Mouse (Mus musculus) lung, embryonic 14.5 days (tissue): ENCODE results near the gene Cpt1a. TPM values are rescaled to one million over a fixed set of nuclear protein-coding genes. Genes with fewer than 3 reads are reported as not detected.

Experiments
- ATAC-seq: fragments of 200-750 bp; cut with Nextera tagmentation; 2 replicates; pipeline ENCODE4 v1.8.0; 2017; ENCODE audit warnings: mild to moderate bottlenecking, moderate TSS enrichment, moderate library complexity; ENCODE audit not compliant: insufficient read depth
- DNase-seq: peaks from one replicate; pipeline ENCODE4 v3.0.0-alpha.2; 2015
- H3K27ac ChIP-seq: fragments of 300-500 bp; sonication (generic); 2 replicates; pipeline ENCODE4 v1.5.1; 2014; ENCODE audit warnings: low read depth, mild to moderate bottlenecking, moderate library complexity
- H3K27me3 ChIP-seq: fragments of 300-500 bp; sonication (generic); 2 replicates; pipeline ENCODE4 v1.6.1; 2014; ENCODE audit warnings: low read length, control low read depth; ENCODE audit not compliant: insufficient read depth
- H3K36me3 ChIP-seq: fragments of 300-500 bp; sonication (generic); 2 replicates; pipeline ENCODE4 v1.6.1; 2014; ENCODE audit warnings: control low read depth; ENCODE audit not compliant: insufficient read depth
- H3K4me1 ChIP-seq: fragments of 300-500 bp; sonication (generic); 2 replicates; pipeline ENCODE4 v1.6.1; 2014; ENCODE audit warnings: antibody characterized with exemption, control low read depth; ENCODE audit not compliant: insufficient read depth
- H3K4me2 ChIP-seq: fragments of 300-500 bp; sonication (generic); 2 replicates; pipeline ENCODE4 v1.6.1; 2014; ENCODE audit warnings: mild to moderate bottlenecking
- H3K4me3 ChIP-seq: fragments of 300-500 bp; sonication (generic); 2 replicates; pipeline ENCODE4 v1.5.1; 2014; ENCODE audit warnings: low read depth, low read length
- H3K9ac ChIP-seq: fragments of 300-500 bp; sonication (generic); 2 replicates; pipeline ENCODE4 v1.6.1; 2014
- H3K9me3 ChIP-seq: fragments of 300-500 bp; sonication (generic); 2 replicates; pipeline ENCODE4 v1.6.1; 2016; ENCODE audit warnings: low read depth, low read length, control low read depth
- CTCF ChIP-seq: IDR thresholded peaks from 2 replicates; pipeline ENCODE4 v1.5.1; 2016; ENCODE audit warnings: antibody characterized with exemption, low read depth
- WGBS: fragments of 180-500 bp; shearing (Covaris S2); extraction: QIAGEN DNeasy Blood & Tissue Kit; methylation state at CpG from one replicate; pipeline ENCODE4 v1.1.7; 2014; 5-methylcytosine and 5-hydroxymethylcytosine counted together
- polyA plus RNA-seq: library from polyadenylated mRNA; unstranded; fragments of >200 nt; fragmentation: Nextera tagmentation; extraction: Ambion mirVana; gene quantifications from 2 replicates; pipeline ENCODE4 v1.2.1, GENCODE M21; 2014

Gene Cpt1a
- polyA plus RNA-seq, 1 experiment from 2014 or later, result 18.9 TPM

GRCm38 (mm10) chr19:3355096-3355495 is 33.0 kb downstream of the Cpt1a start:
- no peaks in the 10 kb centered on the region for H3K27me3 ChIP-seq
- 73% methylated on average over 5 of the region's 5 CpGs for WGBS
- no peaks in the 10 kb centered on the region for H3K4me1 ChIP-seq
- DNase-seq (peak; percentile 34), ATAC-seq (no peak)
- no peak overlapping the region for H3K4me3 ChIP-seq
- H3K27ac ChIP-seq, result no peak overlapping the region
- no peak overlapping the region for H3K9ac ChIP-seq
- TF ChIP-seq CTCF, result peak; percentile 53
- no peak overlapping the region for H3K4me2 ChIP-seq
- H3K36me3 ChIP-seq, result no peaks in the 10 kb centered on the region
- no peaks in the 10 kb centered on the region for H3K9me3 ChIP-seq

- Histone ChIP-seq H3K36me3 (no peaks in the 10 kb centered on the region), H3K27me3 (no peaks in the 10 kb centered on the region), H3K4me3 (no peak overlapping the region), H3K4me1 (no peaks in the 10 kb centered on the region), H3K9ac (no peak overlapping the region), H3K9me3 (no peaks in the 10 kb centered on the region), H3K4me2 (no peak overlapping the region), H3K27ac (no peak overlapping the region)
- WGBS, result 78% methylated on average over 5 of the region's 5 CpGs
- ATAC-seq (no peak), DNase-seq (no peak)
- no peak for TF ChIP-seq CTCF
These were observed 34.4 kb downstream of the Cpt1a start for GRCm38 (mm10) chr19:3356516-3356915.

- Histone ChIP-seq H3K9ac (no peak overlapping the region), H3K27me3 (no peaks in the 10 kb centered on the region), H3K4me3 (no peak overlapping the region), H3K27ac (no peak overlapping the region), H3K9me3 (no peaks in the 10 kb centered on the region), H3K36me3 (no peaks in the 10 kb centered on the region), H3K4me1 (no peaks in the 10 kb centered on the region), H3K4me2 (no peak overlapping the region)
- WGBS, result 70% methylated on average over 4 of the region's 4 CpGs
- ATAC-seq, result no peak
- no peak for DNase-seq
- TF ChIP-seq CTCF, result 0 out of 2 replicates have a peak, but pooled peaks have one; percentile 19
These were observed 35.5 kb downstream of the Cpt1a start for GRCm38 (mm10) chr19:3357620-3358019.

DNA sequence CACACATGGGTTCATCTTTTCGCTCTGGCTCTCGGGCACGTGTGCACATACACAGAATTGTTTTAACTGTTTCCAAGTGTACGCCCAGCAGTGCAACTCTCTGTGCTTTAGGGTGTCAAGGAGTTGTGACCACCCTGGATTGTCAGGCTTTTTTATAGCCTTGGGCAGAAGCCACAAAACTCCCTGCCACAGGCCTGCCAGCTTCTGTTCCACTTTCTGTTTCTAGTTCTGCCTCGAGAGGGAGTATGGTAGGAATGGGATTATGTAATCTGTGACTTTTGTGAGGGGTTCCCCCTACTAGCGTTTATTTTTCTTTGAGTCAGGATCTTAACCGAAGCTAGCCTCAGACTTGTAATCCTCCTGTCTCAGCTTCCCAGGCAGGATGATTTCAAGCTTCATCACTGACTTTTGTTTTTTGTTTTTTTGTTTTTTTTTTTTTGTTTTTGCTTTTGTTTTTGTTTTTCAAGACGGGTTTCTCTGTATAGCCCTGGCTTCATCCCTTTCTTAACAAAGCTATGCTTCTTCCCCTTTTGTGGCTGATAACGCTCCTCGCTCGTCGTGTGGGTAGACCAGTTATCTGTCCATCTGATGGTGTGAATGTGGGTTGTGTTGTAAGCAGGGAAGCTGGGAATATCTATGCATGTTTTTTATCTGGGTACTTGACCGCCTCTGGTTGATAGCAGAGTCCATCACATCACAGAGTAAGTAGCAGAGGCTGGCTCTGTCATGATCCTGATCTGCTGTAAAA is 37.9 kb downstream of the Cpt1a start:
- no peak for TF ChIP-seq CTCF
- DNase-seq, result no peak
- no peak overlapping the region for H3K9ac ChIP-seq
- H3K4me3 ChIP-seq, result no peak overlapping the region
- no peak for ATAC-seq
- H3K4me1 ChIP-seq, result no peaks in the 10 kb centered on the region
- H3K36me3 ChIP-seq, result 0 out of 2 replicates have a peak, but pooled peaks cover 4% of the 10 kb centered on the region
- H3K4me2 ChIP-seq, result no peak overlapping the region
- H3K27ac ChIP-seq, result no peak overlapping the region
- no peaks in the 10 kb centered on the region for H3K27me3 ChIP-seq
- WGBS, result 78% methylated on average over 13 of the region's 13 CpGs
- H3K9me3 ChIP-seq, result no peaks in the 10 kb centered on the region

- ATAC-seq (no peak), DNase-seq (no peak)
- no peak for TF ChIP-seq CTCF
- H3K36me3 ChIP-seq, result peaks cover 10% of the 10 kb centered on the region; the same call in 1 of the 2 replicates
- H3K9ac ChIP-seq, result no peak overlapping the region
- H3K27me3 ChIP-seq, result no peaks in the 10 kb centered on the region
- H3K4me3 ChIP-seq, result no peak overlapping the region
- WGBS, result 86% methylated on average over 4 of the region's 4 CpGs
- H3K9me3 ChIP-seq, result no peaks in the 10 kb centered on the region
- no peak overlapping the region for H3K4me2 ChIP-seq
- no peaks in the 10 kb centered on the region for H3K4me1 ChIP-seq
- no peak overlapping the region for H3K27ac ChIP-seq
These were observed 41.4 kb downstream of the Cpt1a start for GRCm38 (mm10) chr19:3363510-3363909.

GRCm38 (mm10) chr19:3365089-3365488 is 43.0 kb downstream of the Cpt1a start:
- 0 out of 2 replicates have a peak, but pooled peaks have one; percentile 7 for TF ChIP-seq CTCF
- Histone ChIP-seq H3K27ac (no peak overlapping the region), H3K4me1 (no peaks in the 10 kb centered on the region), H3K4me3 (no peak overlapping the region), H3K27me3 (no peaks in the 10 kb centered on the region), H3K9me3 (no peaks in the 10 kb centered on the region), H3K36me3 (peaks cover 16% of the 10 kb centered on the region; the same call in 1 of the 2 replicates), H3K4me2 (no peak overlapping the region), H3K9ac (no peak overlapping the region)
- WGBS, result 89% methylated on average over 3 of the region's 3 CpGs
- ATAC-seq (no peak), DNase-seq (no peak)

DNA sequence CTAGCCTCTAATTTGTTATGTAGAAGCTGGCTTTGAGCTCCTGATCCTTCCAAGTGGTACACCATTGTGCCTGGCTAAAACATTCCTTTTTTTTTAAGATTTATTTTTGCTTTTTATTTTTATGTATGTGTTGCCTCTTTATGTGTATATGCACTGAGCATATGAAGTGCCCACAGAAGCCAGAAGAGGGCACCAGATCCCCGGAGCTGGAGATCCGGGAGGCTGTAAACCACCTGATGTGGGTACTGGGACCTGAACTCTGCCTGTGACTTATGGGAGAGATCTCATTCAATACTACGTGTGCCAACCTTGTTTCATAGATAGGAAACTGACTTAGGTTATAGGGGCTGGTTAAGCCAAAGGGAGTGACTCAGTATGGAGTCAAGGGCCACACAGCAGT is 46.1 kb downstream of the Cpt1a start:
- Histone ChIP-seq H3K4me1 (no peaks in the 10 kb centered on the region), H3K4me2 (no peak overlapping the region), H3K36me3 (peaks cover 25% of the 10 kb centered on the region; the same call in 1 of the 2 replicates), H3K4me3 (no peak overlapping the region), H3K9ac (no peak overlapping the region), H3K27ac (no peak overlapping the region), H3K27me3 (no peaks in the 10 kb centered on the region), H3K9me3 (no peaks in the 10 kb centered on the region)
- TF ChIP-seq CTCF, result no peak
- no peak for DNase-seq
- 84% methylated on average over 3 of the region's 3 CpGs for WGBS
- ATAC-seq, result no peak
